Mouse (Mus musculus) midbrain, embryonic 14.5 days (tissue): Measurements from ENCODE around the gene Itsn2. TPM values are rescaled to one million over a fixed set of nuclear protein-coding genes. Genes with fewer than 3 reads are reported as not detected.

Experiments used
- ATAC-seq: fragments of 200-750 bp; cut with Nextera tagmentation; 2 replicates; pipeline ENCODE4 v1.8.0; 2017; ENCODE audit warnings: moderate number of reproducible peaks, moderate library complexity; ENCODE audit not compliant: low FRiP score, low TSS enrichment
- DNase-seq: peaks from one replicate; pipeline ENCODE4 v3.0.0-alpha.2; 2015
- H3K27ac ChIP-seq: fragments of 300-500 bp; sonication (generic); replicated peaks from 2 replicates; pipeline ENCODE4 v1.5.1; 2014; ENCODE audit warnings: mild to moderate bottlenecking, low read depth, low read length, moderate library complexity
- H3K27me3 ChIP-seq: fragments of 300-500 bp; sonication (generic); 2 replicates; pipeline ENCODE4 v1.6.1; 2014; ENCODE audit warnings: low read length, control low read depth, mixed read lengths; ENCODE audit not compliant: control insufficient read depth, insufficient read depth
- H3K36me3 ChIP-seq: fragments of 300-500 bp; sonication (generic); 2 replicates; pipeline ENCODE4 v1.6.1; 2014; ENCODE audit warnings: low read length, control low read depth; ENCODE audit not compliant: control insufficient read depth, insufficient read depth
- H3K4me1 ChIP-seq: fragments of 300-500 bp; sonication (generic); 2 replicates; pipeline ENCODE4 v1.6.1; 2014; ENCODE audit warnings: mild to moderate bottlenecking, antibody characterized with exemption, low read length, control low read depth; ENCODE audit not compliant: control insufficient read depth, insufficient read depth
- H3K4me2 ChIP-seq: fragments of 300-500 bp; sonication (generic); 2 replicates; pipeline ENCODE4 v1.6.1; 2014; ENCODE audit warnings: mild to moderate bottlenecking, low read length, moderate library complexity
- H3K4me3 ChIP-seq: fragments of 300-500 bp; sonication (generic); replicated peaks from 2 replicates; pipeline ENCODE4 v1.5.1; 2014; ENCODE audit warnings: low read depth, low read length
- H3K9ac ChIP-seq: fragments of 300-500 bp; sonication (generic); replicated peaks from 2 replicates; pipeline ENCODE4 v1.6.1; 2014; ENCODE audit warnings: mild to moderate bottlenecking, low read length, moderate library complexity
- H3K9me3 ChIP-seq: fragments of 300-500 bp; sonication (generic); 2 replicates; pipeline ENCODE4 v1.6.1; 2016; ENCODE audit warnings: low read length, control low read depth, mixed read lengths; ENCODE audit not compliant: control insufficient read depth
- WGBS: fragments of 180-500 bp; shearing (Covaris S2); extraction: QIAGEN DNeasy Blood & Tissue Kit; methylation state at CpG from one replicate; pipeline ENCODE4 v1.1.7; 2014; 5-methylcytosine and 5-hydroxymethylcytosine counted together
- polyA plus RNA-seq: library from polyadenylated mRNA; unstranded; fragments of >200 nt; fragmentation: Nextera tagmentation; extraction: Ambion mirVana; gene quantifications from 2 replicates; pipeline ENCODE4 v1.2.1, GENCODE M21; 2014

The Itsn2 gene
- polyA plus RNA-seq, 1 experiment from 2014 or later: 21.2 TPM

GRCm38 (mm10) chr12:4556891-4557290 lies 35.5 kb upstream of the Itsn2 start:
- Histone ChIP-seq H3K4me3 (no peak overlapping the region), H3K4me2 (no peak overlapping the region), H3K9me3 (no peaks in the 10 kb centered on the region), H3K4me1 (no peaks in the 10 kb centered on the region), H3K27ac (no peak overlapping the region), H3K36me3 (no peaks in the 10 kb centered on the region), H3K9ac (no peak overlapping the region), H3K27me3 (no peaks in the 10 kb centered on the region)
- ATAC-seq: no peak
- DNase-seq: no peak
- 88% methylated on average over 9 of the region's 9 CpGs for whole genome bisulfite sequencing

- Histone ChIP-seq H3K27me3 (no peaks in the 10 kb centered on the region), H3K36me3 (no peaks in the 10 kb centered on the region), H3K27ac (no peak overlapping the region), H3K9ac (no peak overlapping the region), H3K4me1 (no peaks in the 10 kb centered on the region), H3K4me3 (no peak overlapping the region), H3K9me3 (no peaks in the 10 kb centered on the region), H3K4me2 (no peak overlapping the region)
- no peak for ATAC-seq
- no peak for DNase-seq
- WGBS: 92% methylated on average over 3 of the region's 3 CpGs
These were observed 35.0 kb upstream of the Itsn2 start for GRCm38 (mm10) chr12:4557436-4557835.

GRCm38 (mm10) chr12:4558013-4558412 lies 34.4 kb upstream of the Itsn2 start:
- no peaks in the 10 kb centered on the region for H3K36me3 ChIP-seq
- no peak for ATAC-seq
- H3K4me2 ChIP-seq: no peak overlapping the region
- H3K9me3 ChIP-seq: no peaks in the 10 kb centered on the region
- no peak overlapping the region for H3K9ac ChIP-seq
- WGBS: 73% methylated on average over 3 of the region's 3 CpGs
- DNase-seq: peak; percentile 14
- H3K27me3 ChIP-seq: no peaks in the 10 kb centered on the region
- no peak overlapping the region for H3K4me3 ChIP-seq
- H3K27ac ChIP-seq: no peak overlapping the region
- H3K4me1 ChIP-seq: no peaks in the 10 kb centered on the region

- ATAC-seq: no peak
- Histone ChIP-seq H3K9ac (no peak overlapping the region), H3K4me3 (no peak overlapping the region), H3K9me3 (no peaks in the 10 kb centered on the region), H3K4me1 (no peaks in the 10 kb centered on the region), H3K36me3 (no peaks in the 10 kb centered on the region), H3K27ac (no peak overlapping the region), H3K27me3 (no peaks in the 10 kb centered on the region), H3K4me2 (no peak overlapping the region)
- DNase-seq: no peak
- whole genome bisulfite sequencing: 90% methylated on average over 9 of the region's 9 CpGs
These were observed 33.8 kb upstream of the Itsn2 start for GRCm38 (mm10) chr12:4558475-4559279.

- 38% methylated on average over 5 of the region's 5 CpGs for WGBS
- H3K4me2 ChIP-seq: no peak overlapping the region
- H3K27me3 ChIP-seq: no peaks in the 10 kb centered on the region
- no peaks in the 10 kb centered on the region for H3K4me1 ChIP-seq
- H3K4me3 ChIP-seq: no peak overlapping the region
- no peak overlapping the region for H3K27ac ChIP-seq
- H3K36me3 ChIP-seq: no peaks in the 10 kb centered on the region
- DNase-seq (peak; percentile 44), ATAC-seq (no peak)
- no peak overlapping the region for H3K9ac ChIP-seq
- no peaks in the 10 kb centered on the region for H3K9me3 ChIP-seq
These were observed 20.6 kb upstream of the Itsn2 start for GRCm38 (mm10) chr12:4571864-4572263.

- H3K27me3 ChIP-seq: no peaks in the 10 kb centered on the region
- no peak for ATAC-seq
- no peak overlapping the region for H3K4me2 ChIP-seq
- no peak overlapping the region for H3K27ac ChIP-seq
- H3K36me3 ChIP-seq: no peaks in the 10 kb centered on the region
- 85% methylated on average over 4 of the region's 4 CpGs for WGBS
- H3K9ac ChIP-seq: no peak overlapping the region
- H3K4me3 ChIP-seq: no peak overlapping the region
- no peaks in the 10 kb centered on the region for H3K9me3 ChIP-seq
- H3K4me1 ChIP-seq: no peaks in the 10 kb centered on the region
- no peak for DNase-seq
These were observed 18.4 kb upstream of the Itsn2 start for GRCm38 (mm10) chr12:4574065-4574464.

- Histone ChIP-seq H3K36me3 (no peaks in the 10 kb centered on the region), H3K4me2 (no peak overlapping the region), H3K4me3 (no peak overlapping the region), H3K9ac (no peak overlapping the region), H3K4me1 (no peaks in the 10 kb centered on the region), H3K27ac (no peak overlapping the region), H3K9me3 (no peaks in the 10 kb centered on the region), H3K27me3 (no peaks in the 10 kb centered on the region)
- DNase-seq: no peak
- no peak for ATAC-seq
These were observed 10.1 kb upstream of the Itsn2 start for GRCm38 (mm10) chr12:4582326-4582725.

- no peaks in the 10 kb centered on the region for H3K36me3 ChIP-seq
- no peaks in the 10 kb centered on the region for H3K4me1 ChIP-seq
- no peak overlapping the region for H3K4me3 ChIP-seq
- ATAC-seq (no peak), DNase-seq (no peak)
- no peak overlapping the region for H3K9ac ChIP-seq
- no peaks in the 10 kb centered on the region for H3K27me3 ChIP-seq
- WGBS: 85% methylated on average over 2 of the region's 2 CpGs
- H3K4me2 ChIP-seq: no peak overlapping the region
- no peaks in the 10 kb centered on the region for H3K9me3 ChIP-seq
- H3K27ac ChIP-seq: no peak overlapping the region
These were observed 4.6 kb upstream of the Itsn2 start for GRCm38 (mm10) chr12:4587846-4588245.

GRCm38 (mm10) chr12:4588603-4589002 lies 3.8 kb upstream of the Itsn2 start:
- Histone ChIP-seq H3K36me3 (no peaks in the 10 kb centered on the region), H3K4me2 (no peak overlapping the region), H3K9me3 (no peaks in the 10 kb centered on the region), H3K4me1 (peaks cover under 1% of the 10 kb centered on the region; the same call in 1 of the 2 replicates), H3K9ac (no peak overlapping the region), H3K27me3 (no peaks in the 10 kb centered on the region), H3K27ac (no peak overlapping the region), H3K4me3 (no peak overlapping the region)
- ATAC-seq (no peak), DNase-seq (no peak)
- 70% methylated on average over 3 of the region's 3 CpGs for WGBS
